Mouse (Mus musculus) cerebellum, adult 11-12 months (tissue): ENCODE data around the gene Gm20388.

Source experiments
- DNase-seq: peaks from one replicate; pipeline ENCODE4 v3.0.0; 2022

Gene Gm20388

GRCm38 (mm10) chr8:120502428-120502827 is 591.8 kb downstream of the Gm20388 start:
- DNase-seq, result no peak

- peak; percentile 90 for DNase-seq
Measured at GRCm38 (mm10) chr8:120504251-120505081, 593.8 kb downstream of the Gm20388 start.

DNA sequence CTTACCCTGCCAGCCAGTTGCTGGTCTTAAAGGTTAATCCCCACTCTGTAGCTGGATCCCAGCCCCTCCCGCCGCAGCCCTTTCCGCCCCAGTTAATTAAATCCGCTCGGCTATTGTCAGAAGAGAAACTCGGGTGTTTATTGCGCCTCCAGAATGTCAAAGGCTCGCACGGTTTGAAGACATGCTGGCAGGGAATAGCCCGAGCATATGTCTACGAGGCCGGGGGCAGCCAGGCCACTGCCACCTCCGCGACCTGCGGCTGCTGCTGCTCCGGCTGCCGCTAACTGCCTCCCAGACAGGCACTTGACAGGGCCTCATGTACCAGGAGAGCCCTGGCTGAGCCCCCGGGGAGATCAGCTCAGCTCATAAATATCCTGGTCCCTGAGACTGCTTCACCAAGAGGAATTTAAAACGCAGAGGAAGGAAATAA is 594.5 kb downstream of the Gm20388 start:
- DNase-seq, result peak; percentile 90

GRCm38 (mm10) chr8:120505619-120506310 is 595.1 kb downstream of the Gm20388 start:
- peak; percentile 73 for DNase-seq

DNA sequence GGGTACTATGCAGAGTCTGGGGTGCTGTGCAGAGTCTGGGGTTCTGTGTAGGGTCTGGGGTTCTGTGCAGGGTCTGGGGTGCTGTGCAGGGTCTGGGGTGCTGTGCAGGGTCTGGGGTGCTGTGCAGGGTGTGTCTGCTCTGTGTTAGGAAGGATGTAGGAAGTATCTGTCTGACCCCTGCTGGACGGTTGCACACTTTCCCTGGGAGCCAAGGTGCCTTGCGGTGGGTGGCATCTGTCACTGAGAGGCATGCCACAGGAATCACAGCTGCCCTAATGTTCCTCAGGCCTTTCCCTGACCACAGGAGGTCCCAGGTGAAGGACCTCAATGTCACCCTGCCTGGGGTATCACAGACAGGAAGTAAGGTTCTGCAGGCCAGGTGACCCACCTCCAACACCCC is 595.9 kb downstream of the Gm20388 start:
- DNase-seq, result no peak

- no peak for DNase-seq
Measured at GRCm38 (mm10) chr8:120507290-120507689, 596.6 kb downstream of the Gm20388 start.

GRCm38 (mm10) chr8:120509136-120510034 is 598.7 kb downstream of the Gm20388 start:
- DNase-seq, result no peak

DNA sequence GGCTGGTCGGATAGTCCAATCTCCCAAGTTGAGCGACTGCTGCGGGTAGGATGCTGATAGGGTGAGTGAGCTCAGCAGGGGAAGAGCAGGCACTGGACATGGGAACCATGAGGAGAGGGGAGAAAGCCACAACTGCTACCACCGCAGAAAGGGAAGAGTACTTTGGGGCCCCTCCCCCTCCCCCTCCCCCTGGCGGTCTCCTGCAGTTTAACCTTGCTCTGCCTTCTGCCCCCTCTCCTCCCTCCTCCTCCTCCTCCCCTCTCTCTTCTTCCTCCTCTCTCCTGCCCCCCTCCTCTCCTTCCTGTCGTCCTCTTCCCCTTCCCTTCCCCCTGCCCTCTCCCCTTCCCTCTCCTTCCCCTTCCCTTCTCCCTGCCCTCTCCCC is 599.4 kb downstream of the Gm20388 start:
- DNase-seq, result no peak

DNA sequence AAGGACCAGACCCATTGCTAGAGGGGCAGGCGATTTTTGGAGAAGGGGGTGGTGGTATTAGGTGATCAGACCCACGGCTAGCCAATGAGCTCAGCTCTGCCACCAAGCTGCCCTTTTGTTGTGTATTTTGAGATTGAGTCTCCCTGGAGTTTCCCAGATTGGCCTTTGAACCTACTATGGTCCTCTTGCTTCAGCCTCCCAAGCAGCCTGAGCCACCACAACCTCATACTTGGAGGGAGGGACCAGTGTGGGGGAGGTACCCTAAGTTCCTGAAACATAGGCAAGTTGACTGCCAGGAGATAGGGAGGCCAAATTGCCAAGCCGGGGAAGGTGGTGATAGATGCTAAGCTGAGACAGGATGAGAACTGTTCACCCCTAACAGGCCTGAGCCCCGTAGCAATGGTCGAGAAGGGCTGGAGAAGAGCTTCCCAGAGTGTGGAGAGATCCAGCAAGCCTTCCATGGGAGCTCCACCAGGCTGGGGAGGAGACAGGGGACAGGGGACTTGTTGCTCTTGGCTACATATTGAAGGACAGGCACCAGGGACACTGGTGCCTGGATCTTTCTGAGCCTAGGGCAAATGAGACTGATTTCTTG is 600.3 kb downstream of the Gm20388 start:
- no peak for DNase-seq

- no peak for DNase-seq
Measured at GRCm38 (mm10) chr8:120511737-120512136, 601.1 kb downstream of the Gm20388 start.

DNA sequence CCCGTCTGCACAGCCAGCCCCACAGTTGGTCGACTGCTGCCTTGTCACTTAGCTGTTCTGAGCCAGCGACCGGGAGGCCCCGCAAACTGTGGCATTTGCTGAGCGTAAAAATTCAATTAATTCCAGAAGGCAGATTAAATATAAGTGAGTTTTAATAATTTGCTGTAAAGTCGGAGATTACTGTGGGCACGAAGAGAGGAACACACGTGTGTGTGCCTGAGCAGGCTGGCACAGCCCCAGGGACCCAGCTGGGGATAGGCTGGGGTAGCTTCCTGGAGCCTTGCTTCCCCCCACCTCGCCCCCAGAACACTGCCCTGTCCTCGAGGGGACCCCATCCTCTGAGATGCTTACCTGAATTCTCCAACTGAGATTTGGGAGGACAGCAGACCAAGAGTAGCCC is 601.7 kb downstream of the Gm20388 start:
- no peak for DNase-seq

DNA sequence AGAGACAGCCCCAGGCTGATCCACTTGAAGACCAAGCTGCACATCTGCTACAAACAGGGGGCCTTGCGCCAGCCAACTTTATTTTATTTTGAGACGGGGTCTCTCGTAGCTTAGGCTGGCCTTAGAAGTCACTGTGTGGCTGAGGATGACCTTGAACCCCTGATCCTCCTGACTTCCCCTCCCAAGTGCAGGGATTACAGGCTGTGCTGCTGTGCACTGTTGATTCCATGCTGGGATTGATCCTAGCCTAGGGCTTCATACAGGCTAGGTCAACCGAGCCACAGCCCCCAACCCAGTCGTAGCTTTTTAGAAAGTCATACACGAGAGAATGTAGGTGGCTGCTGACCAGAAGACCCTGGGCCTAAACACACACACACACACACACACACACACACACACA is 602.5 kb downstream of the Gm20388 start:
- DNase-seq, result no peak

DNA sequence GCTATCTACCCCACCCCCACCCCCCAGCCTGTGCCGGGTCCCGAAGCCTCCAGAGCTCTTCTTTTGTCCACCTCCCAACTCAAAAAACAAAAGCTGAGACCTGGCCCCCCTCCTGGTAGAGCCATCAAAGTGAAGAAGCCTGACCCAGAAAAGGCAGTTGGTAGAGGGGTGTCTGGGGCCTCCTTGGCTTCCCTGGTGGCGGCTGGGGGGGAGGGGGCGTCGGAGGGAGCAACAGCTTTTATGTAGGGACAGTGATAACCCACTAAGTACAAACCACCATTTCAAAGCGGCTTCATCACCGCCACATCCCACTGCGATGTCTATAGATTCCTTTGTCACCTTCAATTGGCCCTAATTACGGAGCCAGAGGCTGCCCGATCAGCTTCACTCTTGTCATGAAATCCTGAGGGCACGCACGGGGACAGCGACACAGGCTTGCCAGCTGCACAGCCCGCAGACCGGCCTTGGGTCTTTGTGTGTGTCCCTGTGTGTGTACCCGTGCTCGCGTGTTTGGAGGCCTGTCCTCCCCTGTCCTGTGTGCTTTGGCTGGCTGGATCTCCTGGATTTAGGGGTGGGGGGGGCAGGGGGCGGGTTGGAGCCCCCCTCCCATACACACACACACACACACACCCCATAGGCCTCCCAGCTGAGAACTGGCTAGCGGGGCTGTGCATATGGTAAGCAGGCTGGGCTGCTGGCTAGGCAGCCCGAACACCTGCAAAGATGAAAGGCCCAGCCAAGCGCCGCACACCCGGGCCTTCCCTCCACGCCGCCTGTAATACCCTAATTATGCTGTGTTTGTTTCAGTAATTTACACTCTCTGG is 603.2 kb downstream of the Gm20388 start:
- peak; percentile 63 for DNase-seq

DNA sequence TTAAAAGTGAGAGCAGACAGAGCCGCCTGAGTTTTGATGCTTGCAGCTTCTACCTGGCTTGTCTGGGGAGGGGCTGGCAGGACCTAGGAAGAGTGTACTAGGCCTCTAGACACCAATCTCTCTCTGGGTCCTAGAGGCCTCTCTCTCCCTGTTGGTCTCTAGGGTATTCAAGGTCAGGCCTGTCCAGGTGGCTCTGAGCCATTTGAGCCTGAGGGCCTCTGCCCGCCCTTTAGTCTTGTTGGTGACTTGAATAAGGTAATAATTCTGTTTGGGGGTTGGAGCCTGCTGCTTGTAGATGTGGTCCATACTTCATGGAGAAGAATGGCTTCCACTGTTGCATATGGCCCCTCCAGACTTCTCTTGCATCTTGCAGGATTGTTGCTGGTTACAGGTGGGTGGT is 604.6 kb downstream of the Gm20388 start:
- no peak for DNase-seq

- no peak for DNase-seq
Measured at GRCm38 (mm10) chr8:120515650-120516049, 605.0 kb downstream of the Gm20388 start.

GRCm38 (mm10) chr8:120516182-120516755 is 605.6 kb downstream of the Gm20388 start:
- DNase-seq, result no peak

GRCm38 (mm10) chr8:120517666-120518410 is 607.2 kb downstream of the Gm20388 start:
- no peak for DNase-seq

DNA sequence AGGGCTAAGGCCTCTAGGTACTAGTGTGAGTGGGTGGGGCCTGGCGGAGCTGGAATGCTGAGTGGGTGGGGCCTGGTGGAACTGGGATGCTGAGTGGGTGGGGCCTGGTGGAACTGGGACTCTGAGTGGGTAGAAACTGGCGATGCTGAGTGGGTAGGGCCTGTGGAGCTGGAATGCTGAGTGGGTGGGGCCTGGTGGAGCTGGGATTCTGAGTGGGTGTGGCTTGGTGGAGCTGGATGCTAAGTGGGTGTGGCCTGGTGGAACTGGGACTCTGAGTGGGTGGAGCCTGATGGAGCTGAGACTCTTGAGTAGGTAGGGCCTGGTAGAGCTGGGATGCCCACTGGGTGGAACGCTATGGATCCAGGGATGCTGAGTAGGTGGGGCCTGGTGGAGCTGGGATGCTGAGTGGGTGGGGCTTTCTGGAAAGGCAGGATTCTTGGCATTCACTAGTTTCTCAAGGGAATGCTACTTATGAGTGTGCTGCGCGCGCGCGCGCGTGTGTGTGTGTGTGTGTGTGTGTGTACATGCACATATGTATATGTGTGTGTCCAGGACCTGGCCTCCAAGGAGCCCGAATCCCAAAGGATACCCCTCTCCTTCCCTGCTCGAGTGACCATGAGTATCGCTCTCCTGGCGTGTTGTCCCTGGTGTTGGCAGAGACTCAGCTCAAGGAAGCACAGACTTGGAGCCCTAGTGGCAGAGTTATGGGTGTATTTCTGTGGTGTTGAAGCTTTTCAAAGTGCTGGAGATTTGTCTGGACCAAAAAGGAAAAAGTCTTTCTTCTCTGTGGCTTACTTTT is 608.3 kb downstream of the Gm20388 start:
- peak; percentile 72 for DNase-seq

DNA sequence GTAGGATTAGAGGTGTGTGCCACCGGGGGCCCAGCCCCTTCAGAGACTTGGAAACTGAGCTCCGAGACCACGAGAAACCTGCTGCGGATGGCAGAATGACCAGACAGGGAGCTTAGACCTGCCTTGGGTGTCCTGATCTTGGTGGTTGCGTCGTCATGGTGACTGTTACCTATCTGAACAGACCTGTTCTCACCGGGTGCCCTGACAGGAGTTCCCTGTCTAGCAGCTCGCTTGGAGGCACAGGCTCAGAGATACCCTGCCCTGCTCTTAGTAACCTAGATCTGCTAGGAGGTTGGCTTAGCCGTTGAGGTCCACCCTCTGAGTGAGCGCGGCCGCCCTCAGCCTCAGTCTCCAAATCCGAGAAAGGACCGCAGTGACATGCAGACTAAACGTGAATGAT is 609.6 kb downstream of the Gm20388 start:
- DNase-seq, result no peak
